Mouse (Mus musculus) lung, embryonic 14.5 days (tissue): Measurements from ENCODE around the gene Nkx2-3. TPM values are rescaled to one million over a fixed set of nuclear protein-coding genes. Genes with fewer than 3 reads are reported as not detected.

Experiments used
- ATAC-seq: fragments of 200-750 bp; cut with Nextera tagmentation; 2 replicates; pipeline ENCODE4 v1.8.0; 2017; ENCODE audit warnings: mild to moderate bottlenecking, moderate TSS enrichment, moderate library complexity; ENCODE audit not compliant: insufficient read depth
- DNase-seq: peaks from one replicate; pipeline ENCODE4 v3.0.0-alpha.2; 2015
- H3K27ac ChIP-seq: fragments of 300-500 bp; sonication (generic); 2 replicates; pipeline ENCODE4 v1.5.1; 2014; ENCODE audit warnings: low read depth, mild to moderate bottlenecking, moderate library complexity
- H3K27me3 ChIP-seq: fragments of 300-500 bp; sonication (generic); 2 replicates; pipeline ENCODE4 v1.6.1; 2014; ENCODE audit warnings: low read length, control low read depth; ENCODE audit not compliant: insufficient read depth
- H3K36me3 ChIP-seq: fragments of 300-500 bp; sonication (generic); 2 replicates; pipeline ENCODE4 v1.6.1; 2014; ENCODE audit warnings: control low read depth; ENCODE audit not compliant: insufficient read depth
- H3K4me1 ChIP-seq: fragments of 300-500 bp; sonication (generic); 2 replicates; pipeline ENCODE4 v1.6.1; 2014; ENCODE audit warnings: antibody characterized with exemption, control low read depth; ENCODE audit not compliant: insufficient read depth
- H3K4me2 ChIP-seq: fragments of 300-500 bp; sonication (generic); 2 replicates; pipeline ENCODE4 v1.6.1; 2014; ENCODE audit warnings: mild to moderate bottlenecking
- H3K4me3 ChIP-seq: fragments of 300-500 bp; sonication (generic); 2 replicates; pipeline ENCODE4 v1.5.1; 2014; ENCODE audit warnings: low read depth, low read length
- H3K9ac ChIP-seq: fragments of 300-500 bp; sonication (generic); 2 replicates; pipeline ENCODE4 v1.6.1; 2014
- H3K9me3 ChIP-seq: fragments of 300-500 bp; sonication (generic); 2 replicates; pipeline ENCODE4 v1.6.1; 2016; ENCODE audit warnings: low read depth, low read length, control low read depth
- CTCF ChIP-seq: IDR thresholded peaks from 2 replicates; pipeline ENCODE4 v1.5.1; 2016; ENCODE audit warnings: antibody characterized with exemption, low read depth
- WGBS: fragments of 180-500 bp; shearing (Covaris S2); extraction: QIAGEN DNeasy Blood & Tissue Kit; methylation state at CpG from one replicate; pipeline ENCODE4 v1.1.7; 2014; 5-methylcytosine and 5-hydroxymethylcytosine counted together
- polyA plus RNA-seq: library from polyadenylated mRNA; unstranded; fragments of >200 nt; fragmentation: Nextera tagmentation; extraction: Ambion mirVana; gene quantifications from 2 replicates; pipeline ENCODE4 v1.2.1, GENCODE M21; 2014

Gene Nkx2-3
- polyA plus RNA-seq, 1 experiment from 2014 or later: not detected

DNA sequence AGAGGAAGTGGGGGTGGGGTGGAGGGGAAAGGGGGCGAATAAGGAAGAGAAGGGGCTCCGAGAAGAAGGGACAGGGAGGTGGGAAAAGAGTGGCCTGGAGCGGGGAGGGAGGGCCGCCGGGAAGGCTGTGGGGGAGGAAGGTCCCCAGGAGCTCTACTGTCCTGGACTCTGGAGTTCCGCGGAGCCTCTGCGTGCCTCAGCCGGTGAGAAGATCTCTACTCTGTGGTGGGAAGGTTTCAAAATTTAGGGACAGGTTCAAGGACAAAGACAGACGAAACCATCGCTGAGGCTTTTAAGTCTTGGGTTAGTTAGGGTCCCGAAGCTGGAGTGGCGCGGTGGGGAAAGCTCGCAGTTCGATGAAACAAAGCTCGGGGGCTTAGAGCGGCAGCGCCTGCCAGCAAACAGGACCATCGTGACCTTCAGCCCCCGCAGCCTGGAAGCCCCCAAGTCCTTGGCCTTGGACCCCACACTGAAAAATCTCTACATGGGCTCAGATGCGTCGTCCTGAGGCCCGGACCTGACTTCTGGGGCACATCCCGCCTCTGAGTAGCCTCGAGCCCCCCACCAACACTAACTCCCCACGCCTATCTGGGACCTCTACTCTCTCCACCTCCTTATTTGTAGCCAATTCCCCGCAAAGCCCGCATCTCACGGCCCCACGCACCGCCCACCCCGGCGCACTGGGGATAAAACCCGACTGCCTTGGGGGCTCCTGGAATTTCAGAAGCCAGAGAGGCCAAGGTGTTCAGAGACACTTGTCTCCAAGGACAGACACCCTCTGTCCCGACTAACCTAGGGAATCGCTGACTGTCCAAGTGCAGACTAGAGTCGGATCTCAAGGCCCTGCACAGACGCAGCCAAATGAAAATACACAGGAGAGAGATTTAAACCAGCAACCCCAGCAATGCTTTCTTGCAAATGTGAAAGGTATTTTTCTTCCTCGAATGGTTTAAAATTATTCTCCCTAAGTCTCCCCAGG, 5.3 kb upstream of the Nkx2-3 start:
- no peaks in the 10 kb centered on the region for H3K4me1 ChIP-seq
- under 1% methylated on average over 40 of the region's 40 CpGs for WGBS
- no peak for TF ChIP-seq CTCF
- ATAC-seq (no peak), DNase-seq (peak; percentile 11)
- no peak overlapping the region for H3K4me3 ChIP-seq
- no peak overlapping the region for H3K4me2 ChIP-seq
- H3K27me3 ChIP-seq: peaks cover 97% of the 10 kb centered on the region
- no peaks in the 10 kb centered on the region for H3K9me3 ChIP-seq
- H3K27ac ChIP-seq: no peak overlapping the region
- H3K9ac ChIP-seq: no peak overlapping the region
- no peaks in the 10 kb centered on the region for H3K36me3 ChIP-seq

DNA sequence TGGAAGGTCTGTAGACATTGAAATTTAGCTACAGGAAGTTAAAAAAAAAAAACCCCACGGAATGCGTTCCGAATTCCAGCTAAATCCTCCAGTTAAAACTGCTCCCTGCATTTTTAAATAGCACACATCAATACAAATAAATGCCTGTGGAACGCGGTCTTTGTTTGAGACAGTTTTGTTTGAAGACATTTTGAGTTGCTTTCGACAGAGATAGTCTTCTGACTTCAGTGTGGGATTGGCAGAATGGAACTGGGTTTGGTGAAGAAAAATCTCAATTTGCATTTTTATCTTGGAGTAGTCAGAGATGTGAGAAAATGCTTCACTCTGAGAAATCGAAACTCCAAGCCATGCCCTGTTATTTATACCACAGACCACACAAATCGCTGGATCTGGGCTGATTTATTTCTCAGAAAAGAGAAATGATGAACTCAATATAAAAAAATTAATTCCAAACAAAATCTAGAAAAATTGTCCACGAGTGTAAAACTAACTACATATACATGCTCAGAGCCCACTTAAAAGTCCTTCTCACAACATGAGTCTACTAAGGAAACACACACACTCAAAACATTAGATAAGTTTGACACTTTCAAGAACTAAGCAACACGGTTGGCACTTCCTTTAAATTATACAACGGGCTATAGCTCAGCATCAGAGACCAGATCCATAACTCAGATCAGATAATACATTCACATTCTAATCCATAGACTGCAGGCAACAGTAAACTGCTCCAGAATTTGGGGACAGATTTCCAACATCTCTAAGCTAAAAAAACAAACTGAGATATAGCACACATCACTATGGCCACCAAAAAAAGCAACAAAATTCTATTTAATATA, 4.1 kb upstream of the Nkx2-3 start:
- Histone ChIP-seq H3K36me3 (no peaks in the 10 kb centered on the region), H3K9me3 (no peaks in the 10 kb centered on the region), H3K27ac (no peak overlapping the region), H3K4me1 (no peaks in the 10 kb centered on the region), H3K27me3 (peaks cover 97% of the 10 kb centered on the region), H3K9ac (no peak overlapping the region), H3K4me3 (no peak overlapping the region), H3K4me2 (no peak overlapping the region)
- no peak for TF ChIP-seq CTCF
- ATAC-seq: no peak
- 2% methylated on average over 11 of the region's 11 CpGs for WGBS
- peak; percentile 55 for DNase-seq

DNA sequence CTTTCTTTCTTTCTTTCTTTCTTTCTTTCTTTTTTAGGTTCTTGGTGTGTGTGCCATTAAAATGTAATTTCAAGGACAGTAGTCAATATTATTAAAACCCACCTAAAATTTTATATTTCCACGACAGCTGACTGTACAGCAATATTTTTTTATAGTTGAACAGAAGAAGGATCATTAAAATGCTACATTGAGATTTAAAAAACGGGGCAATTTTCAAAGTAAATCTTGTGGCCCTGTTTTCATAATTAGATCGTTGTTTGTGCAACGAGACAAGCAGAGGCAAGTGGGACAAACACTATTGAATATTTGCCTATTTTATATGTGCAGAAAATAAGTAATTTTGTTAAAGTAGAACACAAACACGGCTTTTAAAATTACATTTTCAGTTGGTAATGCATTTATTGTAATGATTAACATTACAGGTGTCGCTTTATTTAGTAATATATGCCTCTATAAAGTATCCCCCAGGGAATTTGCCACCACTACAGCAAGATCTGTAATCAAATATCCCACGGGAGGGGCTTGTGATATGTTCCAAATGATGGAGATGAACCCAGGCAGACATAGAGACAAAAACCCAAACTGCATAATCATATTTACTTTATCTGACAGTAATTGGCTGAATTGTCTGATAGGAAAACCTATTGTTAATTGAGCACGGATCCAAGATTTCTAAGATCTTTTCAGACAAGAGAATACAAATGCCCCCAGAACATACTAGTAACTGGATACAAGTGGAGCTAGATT, 3.2 kb upstream of the Nkx2-3 start:
- no peak overlapping the region for H3K27ac ChIP-seq
- DNase-seq (peak; percentile 16), ATAC-seq (no peak)
- no peak overlapping the region for H3K9ac ChIP-seq
- H3K27me3 ChIP-seq: peaks cover 97% of the 10 kb centered on the region
- H3K4me3 ChIP-seq: no peak overlapping the region
- no peaks in the 10 kb centered on the region for H3K9me3 ChIP-seq
- 10% methylated on average over 8 of the region's 8 CpGs for WGBS
- H3K4me2 ChIP-seq: no peak overlapping the region
- H3K36me3 ChIP-seq: no peaks in the 10 kb centered on the region
- no peaks in the 10 kb centered on the region for H3K4me1 ChIP-seq
- no peak for TF ChIP-seq CTCF

DNA sequence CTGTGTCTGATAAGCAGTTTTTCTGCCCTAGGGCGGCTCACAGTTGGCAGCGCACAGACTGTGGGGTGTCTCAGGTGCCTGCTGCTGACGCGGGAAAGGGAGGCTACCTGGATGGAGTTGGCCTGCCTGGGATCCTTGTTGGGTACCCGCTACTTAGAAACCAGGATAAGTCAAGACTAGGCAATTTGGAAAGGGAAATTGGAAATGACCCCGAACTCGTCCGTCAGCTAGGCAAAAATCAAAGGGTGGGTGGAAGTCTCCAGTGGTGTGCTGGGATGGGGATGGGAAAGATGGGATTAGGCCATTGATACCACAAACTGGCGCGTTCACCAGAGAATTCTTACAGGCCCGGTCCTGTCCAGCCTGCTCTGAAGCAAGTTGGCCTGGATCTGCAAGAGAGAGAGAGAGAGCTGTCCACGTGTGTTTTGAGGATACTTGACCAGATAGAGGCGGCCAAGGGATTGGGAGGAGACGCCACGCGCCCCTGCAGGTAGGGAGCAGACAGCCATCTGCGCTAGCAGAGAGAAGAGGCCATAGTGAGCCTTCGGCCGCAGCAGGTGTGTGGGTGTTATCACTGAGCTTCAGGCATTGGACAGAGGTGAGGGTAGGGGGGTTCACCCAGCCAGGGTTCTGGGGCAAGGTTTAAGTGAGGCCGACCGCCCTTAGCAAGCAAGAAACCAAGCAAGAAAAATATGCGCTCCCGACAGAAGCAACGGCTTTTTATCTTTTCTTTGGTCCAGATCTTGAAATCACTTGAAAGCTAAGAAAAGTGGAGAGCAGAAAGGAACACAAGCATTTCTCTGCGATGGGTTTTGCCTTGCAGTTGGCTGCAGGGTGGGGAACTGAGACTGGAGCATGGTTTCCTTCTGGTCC, 2.4 kb upstream of the Nkx2-3 start:
- no peaks in the 10 kb centered on the region for H3K4me1 ChIP-seq
- H3K4me2 ChIP-seq: no peak overlapping the region
- no peak overlapping the region for H3K9ac ChIP-seq
- no peaks in the 10 kb centered on the region for H3K36me3 ChIP-seq
- no peak overlapping the region for H3K4me3 ChIP-seq
- H3K27me3 ChIP-seq: peaks cover 97% of the 10 kb centered on the region
- no peak for TF ChIP-seq CTCF
- no peaks in the 10 kb centered on the region for H3K9me3 ChIP-seq
- 3% methylated on average over 25 of the region's 25 CpGs for WGBS
- no peak overlapping the region for H3K27ac ChIP-seq
- ATAC-seq (no peak), DNase-seq (no peak)

DNA sequence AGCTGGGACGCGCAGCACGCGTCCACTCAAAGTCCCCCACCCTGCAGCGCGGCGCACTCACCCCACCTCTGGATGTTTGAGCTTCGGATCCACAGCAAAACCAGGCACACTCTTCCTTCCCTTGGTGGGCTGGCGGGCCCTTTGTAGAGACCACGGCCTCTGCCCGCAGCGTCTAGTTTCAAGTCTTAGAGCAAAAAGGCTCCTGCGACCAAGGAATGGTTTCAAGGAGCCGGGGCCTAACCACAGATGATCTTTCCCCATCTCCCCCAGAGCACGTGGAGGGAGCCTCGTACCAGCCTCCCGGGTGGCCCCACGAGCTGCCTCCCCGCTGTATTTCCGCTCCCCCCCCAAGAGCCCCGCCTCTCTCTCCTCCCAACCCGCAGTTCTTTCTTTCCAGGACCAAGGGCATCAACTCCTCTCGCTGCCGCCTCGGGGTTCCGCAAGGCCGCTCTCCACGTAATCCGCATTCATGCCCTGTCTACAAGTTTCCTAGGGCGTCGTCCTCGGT, 1.7 kb upstream of the Nkx2-3 start:
- Histone ChIP-seq H3K9me3 (no peaks in the 10 kb centered on the region), H3K36me3 (no peaks in the 10 kb centered on the region), H3K4me1 (no peaks in the 10 kb centered on the region), H3K9ac (no peak overlapping the region), H3K4me2 (no peak overlapping the region), H3K4me3 (no peak overlapping the region), H3K27me3 (peaks cover 97% of the 10 kb centered on the region), H3K27ac (no peak overlapping the region)
- no peak for TF ChIP-seq CTCF
- 1% methylated on average over 32 of the region's 32 CpGs for WGBS
- DNase-seq (peak; percentile 23), ATAC-seq (no peak)

DNA sequence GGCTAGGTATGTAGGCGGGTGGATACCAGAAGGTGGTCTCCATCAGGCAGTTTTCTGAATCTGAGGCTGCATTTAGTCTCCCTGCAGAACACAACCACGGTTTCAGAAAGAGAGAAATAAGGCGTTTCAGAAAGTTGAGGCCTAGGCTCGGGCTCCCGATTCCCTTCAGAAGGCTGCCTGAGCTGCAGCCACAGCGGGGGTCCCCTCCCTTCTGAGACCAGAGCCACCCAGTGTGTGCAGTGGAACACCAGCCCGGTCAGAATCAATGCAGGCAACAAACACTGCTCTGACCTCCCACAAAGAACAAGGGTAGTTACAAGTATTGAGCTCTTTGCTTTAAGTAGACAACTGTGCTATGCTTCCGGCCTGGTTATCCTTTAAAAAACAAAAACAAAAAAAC, 1.0 kb upstream of the Nkx2-3 start:
- TF ChIP-seq CTCF: no peak
- H3K27ac ChIP-seq: no peak overlapping the region

More for the DNA sequence above, 1.0 kb upstream of the Nkx2-3 start:
- Histone ChIP-seq H3K4me3 (no peak overlapping the region), H3K9me3 (no peaks in the 10 kb centered on the region), H3K4me2 (no peak overlapping the region), H3K9ac (no peak overlapping the region), H3K27me3 (peaks cover 97% of the 10 kb centered on the region), H3K4me1 (no peaks in the 10 kb centered on the region), H3K36me3 (no peaks in the 10 kb centered on the region)
- WGBS: 16% methylated on average over 8 of the region's 8 CpGs
- DNase-seq: no peak
- no peak for ATAC-seq
